Mouse (Mus musculus) megakaryocyte, embryonic 14.5 days (primary cell): ENCODE results near the gene Art1. TPM values are rescaled to one million over a fixed set of nuclear protein-coding genes. Genes with fewer than 3 reads are reported as not detected.

Source experiments
- H3K27me3 ChIP-seq: replicated peaks from 2 replicates; pipeline ENCODE3; 2012; ENCODE audit warnings: inconsistent platforms
- H3K36me3 ChIP-seq: replicated peaks from 2 replicates; pipeline ENCODE3; 2012; ENCODE audit warnings: low read length, inconsistent platforms, mixed read lengths
- H3K4me1 ChIP-seq: 2 replicates; pipeline ENCODE4 v1.6.1; 2012; ENCODE audit warnings: inconsistent platforms
- H3K4me3 ChIP-seq: replicated peaks from 2 replicates; pipeline ENCODE3; 2012; ENCODE audit warnings: moderate library complexity, mild to moderate bottlenecking, inconsistent platforms
- H3K9me3 ChIP-seq: 2 replicates; pipeline ENCODE4 v1.6.1; 2012; ENCODE audit warnings: inconsistent platforms
- FLI1 ChIP-seq: IDR thresholded peaks from 2 replicates; pipeline ENCODE4 v1.6.1; 2012; ENCODE audit warnings: low read length, inconsistent platforms, mixed read lengths
- GATA1 ChIP-seq: IDR thresholded peaks from 3 replicates; pipeline ENCODE4 v1.6.1; 2012; ENCODE audit warnings: mixed read lengths, low read length, inconsistent platforms, borderline replicate concordance
- polyA plus RNA-seq: library from polyadenylated mRNA; stranded (reverse); fragments of >175 nt; gene quantifications from 2 replicates; pipeline ENCODE4 v1.2.3, GENCODE M21; 2012; ENCODE audit warnings: low replicate concordance; ENCODE audit not compliant: insufficient read depth

Art1 gene
- polyA plus RNA-seq: not detected in 2 replicates

GRCm38 (mm10) chr7:102101487-102101886, at the start of gene Art1:
Gene Art1, plus strand, starts transcription at chr7:102101743.
- Histone ChIP-seq H3K4me3 (no peak within 1 kb of the TSS), H3K36me3 (no peaks in the 10 kb centered on the region), H3K9me3 (no peaks in the 10 kb centered on the region), H3K4me1 (peaks cover 24% of the 10 kb centered on the region), H3K27me3 (peaks cover 83% of the 10 kb centered on the region)
- TF ChIP-seq FLI1: no peak
- no peak for TF ChIP-seq GATA1

GRCm38 (mm10) chr7:102061353-102061752, 40.2 kb upstream of the Art1 start:
- Histone ChIP-seq H3K36me3 (peaks cover 30% of the 10 kb centered on the region), H3K9me3 (no peaks in the 10 kb centered on the region), H3K4me1 (peaks cover 29% of the 10 kb centered on the region), H3K27me3 (no peaks in the 10 kb centered on the region), H3K4me3 (no peak overlapping the region)
- TF ChIP-seq GATA1 (no peak), FLI1 (no peak)

GRCm38 (mm10) chr7:102062203-102062602, 39.3 kb upstream of the Art1 start:
- H3K9me3 ChIP-seq: no peaks in the 10 kb centered on the region
- TF ChIP-seq FLI1 (no peak), GATA1 (no peak)
- peaks cover 24% of the 10 kb centered on the region for H3K36me3 ChIP-seq
- peaks cover 33% of the 10 kb centered on the region for H3K4me1 ChIP-seq
- no peak overlapping the region for H3K4me3 ChIP-seq
- no peaks in the 10 kb centered on the region for H3K27me3 ChIP-seq

- H3K36me3 ChIP-seq: peaks cover 15% of the 10 kb centered on the region
- H3K9me3 ChIP-seq: no peaks in the 10 kb centered on the region
- H3K4me1 ChIP-seq: peaks cover 33% of the 10 kb centered on the region
- TF ChIP-seq GATA1 (no peak), FLI1 (no peak)
- peak overlapping the region; percentile 95 for H3K4me3 ChIP-seq
- H3K27me3 ChIP-seq: no peaks in the 10 kb centered on the region
Measured at GRCm38 (mm10) chr7:102063891-102064290, 37.7 kb upstream of the Art1 start.

GRCm38 (mm10) chr7:102064655-102065045, 36.9 kb upstream of the Art1 start:
- Histone ChIP-seq H3K9me3 (no peaks in the 10 kb centered on the region), H3K4me3 (peak overlapping the region; percentile 95), H3K27me3 (no peaks in the 10 kb centered on the region), H3K36me3 (peaks cover 11% of the 10 kb centered on the region), H3K4me1 (peaks cover 33% of the 10 kb centered on the region)
- TF ChIP-seq GATA1: no peak
- TF ChIP-seq FLI1: no peak

GRCm38 (mm10) chr7:102065046-102065891, 36.3 kb upstream of the Art1 start, which contains the start of the genes Rnf121, Xndc1 and Xntrpc:
Gene Rnf121, minus strand, starts transcription at chr7:102065469.
Gene Xndc1, plus strand, starts transcription at chr7:102065511.
Gene Xntrpc, plus strand, starts transcription at chr7:102065713.
- TF ChIP-seq GATA1: no peak
- TF ChIP-seq FLI1: 0 out of 2 replicates have a peak, but pooled peaks have one; percentile 33
- no peaks in the 10 kb centered on the region for H3K27me3 ChIP-seq
- H3K36me3 ChIP-seq: peaks cover 9% of the 10 kb centered on the region
- H3K9me3 ChIP-seq: no peaks in the 10 kb centered on the region
- H3K4me3 ChIP-seq: peak within 1 kb of the TSS; percentile 95
- peaks cover 33% of the 10 kb centered on the region for H3K4me1 ChIP-seq

GRCm38 (mm10) chr7:102066363-102066762, 35.2 kb upstream of the Art1 start:
- H3K4me1 ChIP-seq: peaks cover 31% of the 10 kb centered on the region
- H3K9me3 ChIP-seq: no peaks in the 10 kb centered on the region
- TF ChIP-seq GATA1 (no peak), FLI1 (no peak)
- H3K27me3 ChIP-seq: no peaks in the 10 kb centered on the region
- peak overlapping the region; percentile 95 for H3K4me3 ChIP-seq
- H3K36me3 ChIP-seq: peaks cover 16% of the 10 kb centered on the region

GRCm38 (mm10) chr7:102076714-102077296, 24.7 kb upstream of the Art1 start:
- peaks cover 87% of the 10 kb centered on the region for H3K36me3 ChIP-seq
- TF ChIP-seq FLI1 (no peak), GATA1 (no peak)
- 0 out of 2 replicates have a peak, but pooled peaks cover 3% of the 10 kb centered on the region for H3K4me1 ChIP-seq
- no peaks in the 10 kb centered on the region for H3K9me3 ChIP-seq
- H3K27me3 ChIP-seq: no peaks in the 10 kb centered on the region
- no peak overlapping the region for H3K4me3 ChIP-seq

- TF ChIP-seq GATA1 (no peak), FLI1 (no peak)
- Histone ChIP-seq H3K4me1 (0 out of 2 replicates have a peak, but pooled peaks cover 3% of the 10 kb centered on the region), H3K9me3 (no peaks in the 10 kb centered on the region), H3K27me3 (no peaks in the 10 kb centered on the region), H3K36me3 (peaks cover 87% of the 10 kb centered on the region), H3K4me3 (no peak overlapping the region)
Measured at GRCm38 (mm10) chr7:102078517-102078916, 23.0 kb upstream of the Art1 start.

GRCm38 (mm10) chr7:102080311-102080710, 21.2 kb upstream of the Art1 start:
- no peaks in the 10 kb centered on the region for H3K27me3 ChIP-seq
- peaks cover 83% of the 10 kb centered on the region for H3K36me3 ChIP-seq
- TF ChIP-seq GATA1 (no peak), FLI1 (no peak)
- H3K4me1 ChIP-seq: 0 out of 2 replicates have a peak, but pooled peaks cover 3% of the 10 kb centered on the region
- no peak overlapping the region for H3K4me3 ChIP-seq
- H3K9me3 ChIP-seq: no peaks in the 10 kb centered on the region
